Mouse (Mus musculus) MEL (cell line): ENCODE measurements at regions not wholly inside any gene's neighbourhood (a gene's known extent, or its start where the extent isn't known, plus 50 kb on each side); places are given as distances from the start of the nearest gene placed in this dataset.

Experiments used
- DNase-seq: peaks from one replicate; pipeline ENCODE4 v3.0.0; 2011; ENCODE audit warnings: low read depth, low spot score
- H3K27ac ChIP-seq: 2 replicates; pipeline ENCODE4 v1.5.1; 2012; ENCODE audit warnings: low read depth, mild to moderate bottlenecking, control low read depth, low read length, moderate library complexity; ENCODE audit not compliant: control insufficient read depth
- H3K27me3 ChIP-seq, 2 experiments: fragments of 150-350 bp in 1 of 2; sonication (generic) in 1 of 2; 2 replicates each; pipeline ENCODE4 v1.6.1; 2012; ENCODE audit warnings: low read length in 2 of 2, mild to moderate bottlenecking in 2 of 2, improper control_type of control experiment in 1 of 2, moderate library complexity in 1 of 2; ENCODE audit not compliant: insufficient read depth in 2 of 2, control insufficient read depth in 1 of 2
- H3K36me3 ChIP-seq, 2 experiments: 2 replicates each; pipeline ENCODE4 v1.6.1; 2012 to 2014; ENCODE audit warnings: low read length in 2 of 2, improper control_type of control experiment in 1 of 2, inconsistent platforms in 1 of 2, mild to moderate bottlenecking in 1 of 2; ENCODE audit not compliant: insufficient read depth in 2 of 2, control insufficient read depth in 1 of 2
- H3K4me1 ChIP-seq, 2 experiments: fragments of 150-350 bp in 1 of 2; sonication (generic) in 1 of 2; 2 replicates each; pipeline ENCODE4 v1.6.1; 2012; ENCODE audit warnings: low read length in 2 of 2, improper control_type of control experiment in 1 of 2, mild to moderate bottlenecking in 1 of 2; ENCODE audit not compliant: insufficient read depth in 2 of 2, control insufficient read depth in 1 of 2
- H3K4me3 ChIP-seq, 2 experiments: fragments of 150-350 bp in 1 of 2; sonication (generic) in 1 of 2; 2 replicates each; pipeline ENCODE4 v1.5.1; 2012; ENCODE audit warnings: low read depth in 2 of 2, low read length in 2 of 2, mild to moderate bottlenecking in 2 of 2, moderate library complexity in 2 of 2, control low read depth in 1 of 2, improper control_type of control experiment in 1 of 2; ENCODE audit not compliant: control insufficient read depth in 1 of 2, insufficient read depth in 1 of 2
- H3K79me2 ChIP-seq: 2 replicates; pipeline ENCODE4 v1.6.1; 2012; ENCODE audit warnings: mild to moderate bottlenecking, low read length, moderate library complexity; ENCODE audit not compliant: control insufficient read depth, poor library complexity, insufficient read depth
- H3K9ac ChIP-seq: 2 replicates; pipeline ENCODE4 v1.6.1; 2012; ENCODE audit warnings: low read depth, mild to moderate bottlenecking, control low read depth, low read length, moderate library complexity; ENCODE audit not compliant: control insufficient read depth, poor library complexity, severe bottlenecking
- H3K9me3 ChIP-seq: fragments of 150-350 bp; sonication (generic); replicated peaks from 2 replicates; pipeline ENCODE4 v1.6.1; 2012; ENCODE audit warnings: mild to moderate bottlenecking, low read length, improper control_type of control experiment, moderate library complexity; ENCODE audit not compliant: insufficient read depth
- CHD1 ChIP-seq: IDR thresholded peaks from 2 replicates; pipeline ENCODE4 v1.6.1; 2012; ENCODE audit warnings: low read depth, mild to moderate bottlenecking, inconsistent platforms, low read length, improper control_type of control experiment
- CTCF ChIP-seq, 3 experiments: IDR thresholded peaks in 2 of 3; conservative IDR thresholded peaks in 1 of 3; 2 replicates each; pipeline ENCODE4 v1.5.1; 2011 to 2012; ENCODE audit warnings: low read length in 3 of 3, low read depth in 2 of 3, mild to moderate bottlenecking in 2 of 3, improper control_type of control experiment in 1 of 3, inconsistent platforms in 1 of 3, mixed read lengths in 1 of 3, moderate library complexity in 1 of 3; ENCODE audit not compliant: control insufficient read depth in 1 of 3, insufficient read depth in 1 of 3, poor library complexity in 1 of 3, severe bottlenecking in 1 of 3
- ELF1 ChIP-seq: IDR thresholded peaks from 2 replicates; pipeline ENCODE4 v1.6.1; 2014; ENCODE audit warnings: low read depth, mild to moderate bottlenecking, inconsistent platforms, low read length, improper control_type of control experiment, moderate library complexity
- ETS1 ChIP-seq: IDR thresholded peaks from 2 replicates; pipeline ENCODE4 v1.6.1; 2012; ENCODE audit warnings: low read depth, mild to moderate bottlenecking, inconsistent platforms, low read length, improper control_type of control experiment, moderate library complexity
- HCFC1 ChIP-seq: IDR thresholded peaks from 2 replicates; pipeline ENCODE4 v1.6.1; 2012; ENCODE audit warnings: low read depth, mild to moderate bottlenecking, inconsistent platforms, low read length, improper control_type of control experiment, moderate library complexity
- KAT2A ChIP-seq: conservative IDR thresholded peaks from 2 replicates; pipeline ENCODE4 v1.6.1; 2012; ENCODE audit warnings: low read depth, low read length, improper control_type of control experiment, inconsistent platforms
- MAFK ChIP-seq: IDR thresholded peaks from 2 replicates; pipeline ENCODE4 v1.6.1; 2011; ENCODE audit warnings: low read depth, mild to moderate bottlenecking, low read length, improper control_type of control experiment, borderline replicate concordance
- MAX ChIP-seq: IDR thresholded peaks from 2 replicates; pipeline ENCODE4 v1.6.1; 2011; ENCODE audit warnings: low read length, improper control_type of control experiment
- MAZ ChIP-seq: IDR thresholded peaks from 2 replicates; pipeline ENCODE4 v1.6.1; 2012; ENCODE audit warnings: low read depth, mild to moderate bottlenecking, inconsistent platforms, low read length, improper control_type of control experiment
- MEF2A ChIP-seq: IDR thresholded peaks from 2 replicates; pipeline ENCODE4 v1.6.1; 2014; ENCODE audit warnings: low read depth, mild to moderate bottlenecking, inconsistent platforms, low read length, improper control_type of control experiment; ENCODE audit not compliant: poor library complexity, insufficient replicate concordance, severe bottlenecking; ENCODE audit errors: extremely low read depth
- MXI1 ChIP-seq: IDR thresholded peaks from 2 replicates; pipeline ENCODE4 v1.6.1; 2011; ENCODE audit warnings: mild to moderate bottlenecking, low read depth, low read length, improper control_type of control experiment
- MYB ChIP-seq: IDR thresholded peaks from 2 replicates; pipeline ENCODE4 v1.6.1; 2011; ENCODE audit warnings: mild to moderate bottlenecking, low read depth, low read length, improper control_type of control experiment
- MYC ChIP-seq: IDR thresholded peaks from 2 replicates; pipeline ENCODE4 v1.6.1; 2011; ENCODE audit warnings: low read depth, mild to moderate bottlenecking, low read length, improper control_type of control experiment, moderate library complexity
- NRF1 ChIP-seq: IDR thresholded peaks from 2 replicates; pipeline ENCODE4 v1.6.1; 2014; ENCODE audit warnings: low read depth, mild to moderate bottlenecking, inconsistent platforms, low read length, improper control_type of control experiment, moderate library complexity; ENCODE audit not compliant: poor library complexity, insufficient read depth, severe bottlenecking
- POLR2AphosphoS5 ChIP-seq: IDR thresholded peaks from 2 replicates; pipeline ENCODE4 v1.6.1; 2012; ENCODE audit warnings: low read depth, borderline replicate concordance, mild to moderate bottlenecking, inconsistent platforms, low read length, moderate library complexity, mixed read lengths
- RAD21 ChIP-seq: IDR thresholded peaks from 2 replicates; pipeline ENCODE4 v1.6.1; 2011; ENCODE audit warnings: mild to moderate bottlenecking, low read depth, low read length, improper control_type of control experiment
- RCOR1 ChIP-seq: IDR thresholded peaks from 2 replicates; pipeline ENCODE4 v1.6.1; 2012; ENCODE audit warnings: low read depth, mild to moderate bottlenecking, inconsistent platforms, low read length, improper control_type of control experiment
- SIN3A ChIP-seq: IDR thresholded peaks from 2 replicates; pipeline ENCODE4 v1.6.1; 2012; ENCODE audit warnings: low read length, improper control_type of control experiment, inconsistent platforms
- TAL1 ChIP-seq: IDR thresholded peaks from 2 replicates; pipeline ENCODE4 v1.6.1; 2012; ENCODE audit warnings: mild to moderate bottlenecking, inconsistent platforms, low read length, moderate library complexity, mixed read lengths
- UBTF ChIP-seq: IDR thresholded peaks from 2 replicates; pipeline ENCODE4 v1.6.1; 2012; ENCODE audit warnings: low read depth, mild to moderate bottlenecking, inconsistent platforms, low read length, improper control_type of control experiment, moderate library complexity, borderline replicate concordance; ENCODE audit not compliant: insufficient read depth
- USF1 ChIP-seq: IDR thresholded peaks from 2 replicates; pipeline ENCODE4 v1.6.1; 2014; ENCODE audit warnings: low read depth, mild to moderate bottlenecking, inconsistent platforms, low read length, improper control_type of control experiment, moderate library complexity
- ZC3H11A ChIP-seq: IDR thresholded peaks from 2 replicates; pipeline ENCODE4 v1.6.1; 2012; ENCODE audit warnings: low read depth, mild to moderate bottlenecking, inconsistent platforms, low read length, improper control_type of control experiment
- ZMIZ1 ChIP-seq: IDR thresholded peaks from 2 replicates; pipeline ENCODE4 v1.6.1; 2012; ENCODE audit warnings: low read depth, mild to moderate bottlenecking, inconsistent platforms, low read length, improper control_type of control experiment, moderate library complexity
- ZNF384 ChIP-seq: IDR thresholded peaks from 2 replicates; pipeline ENCODE4 v1.6.1; 2012; ENCODE audit warnings: low read depth, mild to moderate bottlenecking, inconsistent platforms, low read length, improper control_type of control experiment

GRCm38 (mm10) chr10:17619617-17620016 is 103.4 kb upstream of the Cited2 start:
- no peaks in the 10 kb centered on the region for H3K79me2 ChIP-seq
- H3K27ac ChIP-seq = no peak overlapping the region
- TF ChIP-seq RAD21 = no peak
- TF ChIP-seq ETS1 = no peak
- no peak for TF ChIP-seq USF1
- no peak for TF ChIP-seq ZNF384
- TF ChIP-seq ELF1 = no peak
- no peak for TF ChIP-seq ZC3H11A
- no peak for DNase-seq
- no peaks in the 10 kb centered on the region for H3K9me3 ChIP-seq
- H3K9ac ChIP-seq = no peak overlapping the region
- H3K27me3 ChIP-seq = no peaks in the 10 kb centered on the region
- H3K4me1 ChIP-seq = 0 out of 4 replicates have a peak, but pooled peaks cover 0 to 2% of the 10 kb centered on the region in 2 experiments
- H3K36me3 ChIP-seq = no peaks in the 10 kb centered on the region
- no peak overlapping the region for H3K4me3 ChIP-seq

- 0 out of 4 replicates have a peak, but pooled peaks cover 0 to 2% of the 10 kb centered on the region in 2 experiments for H3K4me1 ChIP-seq
- H3K27ac ChIP-seq = no peak overlapping the region
- H3K9ac ChIP-seq = no peak overlapping the region
- DNase-seq = no peak
- TF ChIP-seq USF1 = no peak
- TF ChIP-seq, all 39 proteins: peak for 0
- H3K27me3 ChIP-seq = no peaks in the 10 kb centered on the region
- H3K36me3 ChIP-seq = no peaks in the 10 kb centered on the region
- no peaks in the 10 kb centered on the region for H3K9me3 ChIP-seq
- no peaks in the 10 kb centered on the region for H3K79me2 ChIP-seq
- H3K4me3 ChIP-seq = no peak overlapping the region
Measured at GRCm38 (mm10) chr10:17621703-17622385, 101.2 kb upstream of the Cited2 start.

GRCm38 (mm10) chr10:17622802-17623201 is 100.2 kb upstream of the Cited2 start:
- no peak overlapping the region for H3K4me3 ChIP-seq
- H3K27me3 ChIP-seq = no peaks in the 10 kb centered on the region
- TF ChIP-seq MAZ (no peak), HCFC1 (no peak), ZMIZ1 (no peak), SIN3A (no peak), RCOR1 (no peak), CHD1 (no peak), CTCF (IDR thresholded peaks at IDR 0.05 in 2 of 3, conservative IDR thresholded peaks at IDR 0.05 in 1 of 3; ENCODE audit: control insufficient read depth in 1 of 3, insufficient read depth in 1 of 3, low read depth in 2 of 3, low read length in 3 of 3, poor library complexity in 1 of 3, severe bottlenecking in 1 of 3) (no peak), MAFK (no peak), POLR2AphosphoS5 (no peak), MXI1 (no peak), MYC (no peak), NRF1 (no peak), KAT2A (no peak), MEF2A (no peak), USF1 (no peak), MAX (no peak), UBTF (no peak), TAL1 (no peak), MYB (no peak), ZC3H11A (no peak)
- no peak overlapping the region for H3K9ac ChIP-seq
- H3K36me3 ChIP-seq = no peaks in the 10 kb centered on the region
- 0 out of 4 replicates have a peak, but pooled peaks cover 0 to 2% of the 10 kb centered on the region in 2 experiments for H3K4me1 ChIP-seq
- H3K27ac ChIP-seq = no peak overlapping the region
- H3K9me3 ChIP-seq = no peaks in the 10 kb centered on the region
- DNase-seq = no peak
- H3K79me2 ChIP-seq = no peaks in the 10 kb centered on the region
